Mouse (Mus musculus) thymus, adult 2 months (tissue): ENCODE data around the gene Crybg3.

Source experiments
- CTCF ChIP-seq: fragments of 200-500 bp; IDR thresholded peaks from 2 replicates; pipeline ENCODE4 v1.5.1; 2012; ENCODE audit warnings: mild to moderate bottlenecking, control low read depth, low read length, moderate library complexity, borderline replicate concordance; ENCODE audit not compliant: control insufficient read depth, poor library complexity, insufficient read depth; ENCODE audit errors: extremely low read depth
- POLR2A ChIP-seq: fragments of 200-500 bp; IDR thresholded peaks from 2 replicates; pipeline ENCODE4 v1.6.1; 2012; ENCODE audit warnings: mild to moderate bottlenecking, low read length, control low read depth, moderate library complexity; ENCODE audit not compliant: control insufficient read depth, poor library complexity, insufficient read depth; ENCODE audit errors: extremely low read depth

DNA sequence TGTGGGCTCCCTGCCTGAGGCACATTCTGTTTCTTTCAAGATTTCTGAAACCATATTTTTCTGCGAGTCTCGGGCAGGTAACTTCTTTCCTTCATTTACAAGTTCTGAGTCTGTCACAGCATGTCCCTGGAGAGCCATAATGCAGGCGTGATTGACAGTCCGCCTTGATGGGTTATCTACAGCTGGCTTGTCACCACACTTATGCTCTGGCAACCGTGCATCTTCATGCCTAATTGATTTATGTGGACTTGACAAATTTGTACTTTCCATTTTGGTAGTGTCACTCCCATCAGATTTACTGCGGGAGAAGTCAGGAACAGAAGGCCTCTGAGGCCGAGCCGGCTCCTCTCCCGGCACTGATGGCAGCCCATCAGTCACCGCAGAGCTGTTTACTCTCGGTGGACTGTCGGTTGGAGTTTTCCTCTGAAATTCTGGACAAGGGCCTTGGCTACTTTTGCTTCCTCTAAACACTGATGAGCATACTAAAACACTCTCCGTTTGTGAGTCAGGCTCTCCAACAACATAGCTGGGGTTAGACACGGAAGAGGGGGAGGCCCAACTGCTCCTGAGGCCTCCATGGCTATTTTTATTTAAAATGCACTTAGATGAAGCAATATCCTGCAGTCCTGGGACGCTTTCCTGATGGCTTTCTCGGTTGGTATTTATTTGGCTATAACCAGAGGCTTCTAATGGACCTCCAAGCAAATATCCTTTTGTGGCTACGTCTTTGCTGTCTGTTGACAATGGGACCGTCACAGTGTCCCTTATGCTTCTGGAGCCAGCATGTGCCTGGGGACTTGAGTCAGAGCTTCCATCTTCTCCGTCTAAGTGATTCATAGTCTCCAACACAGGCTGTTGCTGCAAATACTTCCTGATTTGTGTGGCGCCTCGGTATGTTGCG, 41.2 kb downstream of the Crybg3 start:
- TF ChIP-seq CTCF = no peak
- no peak for TF ChIP-seq POLR2A
